Mouse (Mus musculus): ENCODE measurements around the gene Zfp949.

DNA sequence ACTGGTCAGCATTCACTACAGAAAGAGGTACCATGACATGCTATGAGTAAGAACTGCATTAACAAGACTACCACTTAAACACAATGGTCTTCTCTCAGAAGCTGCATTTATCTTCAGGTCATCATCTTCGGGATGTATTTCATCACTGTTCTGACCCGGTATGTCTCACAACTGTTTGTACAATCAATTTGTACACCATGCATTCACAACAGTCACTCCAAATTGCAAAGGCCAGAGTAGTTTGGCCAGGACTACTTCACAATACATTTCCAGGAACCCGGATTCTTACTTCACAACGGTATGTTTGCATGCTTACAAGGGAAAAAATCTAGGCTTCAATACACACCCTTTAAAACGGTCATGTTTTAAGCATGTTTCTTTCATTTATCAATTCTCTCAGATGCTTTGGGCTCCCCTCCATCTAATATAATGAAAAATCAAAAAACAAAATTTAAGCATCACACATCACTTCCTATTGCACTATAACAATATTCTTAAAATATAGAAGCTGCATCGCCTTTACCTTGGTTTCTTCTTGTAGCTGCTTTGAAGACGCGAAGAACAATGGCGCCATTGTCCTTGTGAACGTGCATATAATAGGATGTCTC lies 25.8 kb upstream of the Zfp949 start:
- TF ChIP-seq TAL1 (IDR thresholded peaks at IDR 0.05; ENCODE audit: low read length): no peak
- TF ChIP-seq GATA1 (IDR thresholded peaks at IDR 0.05; ENCODE audit: low read length): no peak

Data from erythroblast, embryonic 14.5 days (primary cell).